Mouse (Mus musculus) cerebellum, adult 2 months (tissue): ENCODE results near the gene Agap1. TPM values are rescaled to one million over a fixed set of nuclear protein-coding genes. Genes with fewer than 3 reads are reported as not detected.

Source experiments
- DNase-seq, 2 experiments: peaks; one replicate each; pipeline ENCODE4 v3.0.0; 2021
- H3K27ac ChIP-seq: fragments of 200-500 bp; 2 replicates; pipeline ENCODE4 v1.5.1; 2012; ENCODE audit warnings: low read length, control low read depth, inconsistent platforms; ENCODE audit not compliant: insufficient read depth
- H3K27me3 ChIP-seq: fragments of 200-500 bp; 2 replicates; pipeline ENCODE4 v1.6.1; 2012; ENCODE audit warnings: inconsistent platforms, mild to moderate bottlenecking, low read length, moderate library complexity; ENCODE audit not compliant: control insufficient read depth, insufficient read depth
- H3K4me1 ChIP-seq: fragments of 200-500 bp; 2 replicates; pipeline ENCODE4 v1.6.1; 2011; ENCODE audit warnings: low read length; ENCODE audit not compliant: control insufficient read depth, insufficient read depth
- H3K4me3 ChIP-seq: fragments of 200-500 bp; replicated peaks from 2 replicates; pipeline ENCODE3; 2011; ENCODE audit warnings: mild to moderate bottlenecking, low read depth, low read length, control low read depth; ENCODE audit not compliant: insufficient read depth
- CTCF ChIP-seq: fragments of 200-500 bp; IDR thresholded peaks from 2 replicates; pipeline ENCODE4 v1.5.1; 2011; ENCODE audit warnings: low read depth, mild to moderate bottlenecking, control low read depth, low read length, moderate library complexity, borderline replicate concordance; ENCODE audit not compliant: insufficient read depth
- POLR2A ChIP-seq: fragments of 200-500 bp; IDR thresholded peaks from 2 replicates; pipeline ENCODE4 v1.6.1; 2011; ENCODE audit warnings: low read length, control low read depth, borderline replicate concordance; ENCODE audit not compliant: insufficient read depth
- WGBS: fragments of 180-500 bp; shearing (Covaris S2); methylation state at CpG from one replicate; pipeline ENCODE4 v1.1.7; 2018; 5-methylcytosine and 5-hydroxymethylcytosine counted together
- polyA plus RNA-seq: library from polyadenylated mRNA; depleted of rRNA; stranded (reverse); fragments of >200 nt; gene quantifications from 2 replicates; pipeline ENCODE4 v1.2.3, GENCODE M21; 2012

Gene Agap1
- polyA plus RNA-seq, 1 experiment, result 82.9 TPM

- Histone ChIP-seq H3K4me1 (peaks cover 45% of the 10 kb centered on the region), H3K27ac (no peak overlapping the region), H3K4me3 (peak overlapping the region; percentile 12), H3K27me3 (no peaks in the 10 kb centered on the region)
- WGBS, result 7% methylated on average over 13 of the region's 13 CpGs
- no peak for TF ChIP-seq POLR2A
- peak; percentile 97 for TF ChIP-seq CTCF
- DNase-seq, result peak; percentile 85 to 96
Observed at GRCm38 (mm10) chr1:89525825-89526224, 71.2 kb downstream of the Agap1 start.

- DNase-seq, result no peak
- WGBS, result 57% methylated on average over 17 of the region's 17 CpGs
- TF ChIP-seq CTCF (no peak), POLR2A (no peak)
- Histone ChIP-seq H3K27ac (no peak overlapping the region), H3K27me3 (no peaks in the 10 kb centered on the region), H3K4me3 (no peak overlapping the region), H3K4me1 (peaks cover 45% of the 10 kb centered on the region)
Observed at GRCm38 (mm10) chr1:89528671-89529276, 74.2 kb downstream of the Agap1 start.

- TF ChIP-seq POLR2A, result no peak
- no peak overlapping the region for H3K27ac ChIP-seq
- H3K4me1 ChIP-seq, result peaks cover 47% of the 10 kb centered on the region
- no peak for DNase-seq
- no peak overlapping the region for H3K4me3 ChIP-seq
- H3K27me3 ChIP-seq, result no peaks in the 10 kb centered on the region
- 45% methylated on average over 9 of the region's 9 CpGs for WGBS
Observed at GRCm38 (mm10) chr1:89533702-89534101, 79.1 kb downstream of the Agap1 start.

- Histone ChIP-seq H3K4me1 (peaks cover 49% of the 10 kb centered on the region), H3K27me3 (no peaks in the 10 kb centered on the region), H3K4me3 (no peak overlapping the region), H3K27ac (no peak overlapping the region)
- no peak for DNase-seq
- TF ChIP-seq CTCF, result no peak
Observed at GRCm38 (mm10) chr1:89535206-89535605, 80.6 kb downstream of the Agap1 start.

GRCm38 (mm10) chr1:89538163-89538946 is 83.7 kb downstream of the Agap1 start:
- Histone ChIP-seq H3K4me3 (no peak overlapping the region), H3K27me3 (no peaks in the 10 kb centered on the region), H3K27ac (no peak overlapping the region), H3K4me1 (peaks cover 68% of the 10 kb centered on the region)
- 63% methylated on average over 18 of the region's 18 CpGs for WGBS
- TF ChIP-seq CTCF (no peak), POLR2A (no peak)
- DNase-seq, result no peak

GRCm38 (mm10) chr1:89539127-89539526 is 84.5 kb downstream of the Agap1 start:
- H3K4me3 ChIP-seq, result no peak overlapping the region
- TF ChIP-seq CTCF (no peak), POLR2A (no peak)
- H3K27ac ChIP-seq, result no peak overlapping the region
- no peak for DNase-seq
- WGBS, result 67% methylated on average over 13 of the region's 13 CpGs
- no peaks in the 10 kb centered on the region for H3K27me3 ChIP-seq
- H3K4me1 ChIP-seq, result peaks cover 63% of the 10 kb centered on the region

GRCm38 (mm10) chr1:89541151-89541550 is 86.5 kb downstream of the Agap1 start:
- TF ChIP-seq POLR2A, result no peak
- no peak for TF ChIP-seq CTCF
- Histone ChIP-seq H3K27me3 (no peaks in the 10 kb centered on the region), H3K27ac (no peak overlapping the region), H3K4me3 (no peak overlapping the region), H3K4me1 (peaks cover 57% of the 10 kb centered on the region)
- no peak for DNase-seq
- 80% methylated on average over 13 of the region's 13 CpGs for WGBS

- Histone ChIP-seq H3K4me1 (peaks cover 57% of the 10 kb centered on the region), H3K4me3 (no peak overlapping the region), H3K27ac (no peak overlapping the region), H3K27me3 (no peaks in the 10 kb centered on the region)
- WGBS, result 35% methylated on average over 6 of the region's 6 CpGs
- DNase-seq, result no peak
- TF ChIP-seq POLR2A, result no peak
- TF ChIP-seq CTCF, result no peak
Observed at GRCm38 (mm10) chr1:89542464-89542863, 87.9 kb downstream of the Agap1 start.
